Mouse (Mus musculus) heart, postnatal 0 days (tissue): ENCODE measurements at regions not wholly inside any gene's neighbourhood (a gene's known extent, or its start where the extent isn't known, plus 50 kb on each side); places are given as distances from the start of the nearest gene placed in this dataset.

Source experiments
- ATAC-seq: fragments of 200-750 bp; cut with Nextera tagmentation; 2 replicates; pipeline ENCODE4 v1.8.0; 2017; ENCODE audit warnings: low read depth, moderate number of reproducible peaks, moderate library complexity; ENCODE audit not compliant: insufficient read depth
- DNase-seq: peaks from one replicate; pipeline ENCODE4 v3.0.0-alpha.2; 2016; ENCODE audit warnings: low spot score
- H3K27ac ChIP-seq: fragments of 300-500 bp; sonication (generic); 2 replicates; pipeline ENCODE4 v1.5.1; 2014; ENCODE audit warnings: low read depth, mild to moderate bottlenecking
- H3K27me3 ChIP-seq: fragments of 300-500 bp; sonication (generic); 2 replicates; pipeline ENCODE4 v1.6.1; 2014; ENCODE audit warnings: low read length, mixed read lengths; ENCODE audit not compliant: control insufficient read depth, insufficient read depth
- H3K36me3 ChIP-seq: fragments of 300-500 bp; sonication (generic); replicated peaks from 2 replicates; pipeline ENCODE4 v1.6.1; 2014; ENCODE audit warnings: low read length, mixed read lengths; ENCODE audit not compliant: control insufficient read depth, insufficient read depth
- H3K4me1 ChIP-seq: fragments of 300-500 bp; sonication (generic); 2 replicates; pipeline ENCODE4 v1.6.1; 2014; ENCODE audit warnings: antibody characterized with exemption; ENCODE audit not compliant: control insufficient read depth, insufficient read depth
- H3K4me2 ChIP-seq: fragments of 300-500 bp; sonication (generic); 2 replicates; pipeline ENCODE4 v1.6.1; 2014; ENCODE audit warnings: low read depth, mild to moderate bottlenecking, low read length, moderate library complexity
- H3K4me3 ChIP-seq: fragments of 300-500 bp; sonication (generic); 2 replicates; pipeline ENCODE4 v1.5.1; 2014; ENCODE audit warnings: low read depth, low read length
- H3K9ac ChIP-seq: fragments of 300-500 bp; sonication (generic); replicated peaks from 2 replicates; pipeline ENCODE4 v1.6.1; 2014; ENCODE audit warnings: low read depth, low read length, mixed read lengths
- H3K9me3 ChIP-seq: fragments of 300-500 bp; sonication (generic); replicated peaks from 2 replicates; pipeline ENCODE4 v1.6.1; 2016; ENCODE audit warnings: low read length; ENCODE audit not compliant: control insufficient read depth
- CTCF ChIP-seq: IDR thresholded peaks from 2 replicates; pipeline ENCODE4 v1.5.1; 2016; ENCODE audit warnings: antibody characterized with exemption, control low read depth, low read depth
- EP300 ChIP-seq: IDR thresholded peaks from 2 replicates; pipeline ENCODE4 v1.6.1; 2016; ENCODE audit warnings: antibody characterized with exemption, low read depth
- WGBS: fragments of 180-500 bp; shearing (Covaris S2); extraction: QIAGEN DNeasy Blood & Tissue Kit; methylation state at CpG from one replicate; pipeline ENCODE4 v1.1.7; 2014; 5-methylcytosine and 5-hydroxymethylcytosine counted together

GRCm38 (mm10) chr3:10697698-10698452 lies 362.4 kb upstream of the Gm38303 start:
- H3K4me1 ChIP-seq = no peaks in the 10 kb centered on the region
- ATAC-seq = no peak
- 76% methylated on average over 7 of the region's 7 CpGs for WGBS
- TF ChIP-seq EP300 (no peak), CTCF (no peak)
- H3K27ac ChIP-seq = no peak overlapping the region
- no peaks in the 10 kb centered on the region for H3K27me3 ChIP-seq
- H3K4me2 ChIP-seq = no peak overlapping the region
- H3K9ac ChIP-seq = no peak overlapping the region
- no peak overlapping the region for H3K4me3 ChIP-seq
- DNase-seq = no peak
- H3K9me3 ChIP-seq = no peaks in the 10 kb centered on the region
- no peaks in the 10 kb centered on the region for H3K36me3 ChIP-seq

- TF ChIP-seq CTCF = no peak
- no peak for TF ChIP-seq EP300
- no peak overlapping the region for H3K4me3 ChIP-seq
- H3K27ac ChIP-seq = no peak overlapping the region
- 35% methylated on average over 4 of the region's 4 CpGs for WGBS
- no peaks in the 10 kb centered on the region for H3K9me3 ChIP-seq
- no peaks in the 10 kb centered on the region for H3K27me3 ChIP-seq
- DNase-seq (no peak), ATAC-seq (no peak)
- no peak overlapping the region for H3K4me2 ChIP-seq
- no peaks in the 10 kb centered on the region for H3K4me1 ChIP-seq
- H3K9ac ChIP-seq = no peak overlapping the region
- H3K36me3 ChIP-seq = no peaks in the 10 kb centered on the region
Measured at GRCm38 (mm10) chr3:10685501-10685951, 350.0 kb upstream of the Gm38303 start.

GRCm38 (mm10) chr3:10684885-10685500 lies 349.5 kb upstream of the Gm38303 start:
- Histone ChIP-seq H3K9ac (no peak overlapping the region), H3K27me3 (no peaks in the 10 kb centered on the region), H3K27ac (no peak overlapping the region), H3K36me3 (no peaks in the 10 kb centered on the region), H3K4me3 (no peak overlapping the region), H3K4me2 (no peak overlapping the region), H3K4me1 (no peaks in the 10 kb centered on the region), H3K9me3 (no peaks in the 10 kb centered on the region)
- ATAC-seq = no peak
- 56% methylated on average over 6 of the region's 6 CpGs for WGBS
- peak; percentile 67 for TF ChIP-seq CTCF
- TF ChIP-seq EP300 = no peak
- DNase-seq = peak; percentile 19

- no peaks in the 10 kb centered on the region for H3K9me3 ChIP-seq
- no peaks in the 10 kb centered on the region for H3K27me3 ChIP-seq
- H3K4me2 ChIP-seq = no peak overlapping the region
- H3K27ac ChIP-seq = no peak overlapping the region
- H3K36me3 ChIP-seq = no peaks in the 10 kb centered on the region
- DNase-seq = no peak
- no peak overlapping the region for H3K9ac ChIP-seq
- no peaks in the 10 kb centered on the region for H3K4me1 ChIP-seq
- H3K4me3 ChIP-seq = no peak overlapping the region
- TF ChIP-seq CTCF (no peak), EP300 (no peak)
- no peak for ATAC-seq
Measured at GRCm38 (mm10) chr3:10681938-10682337, 346.5 kb upstream of the Gm38303 start.

GRCm38 (mm10) chr3:10647975-10648511 lies 312.6 kb upstream of the Gm38303 start:
- Histone ChIP-seq H3K4me3 (no peak overlapping the region), H3K36me3 (no peaks in the 10 kb centered on the region), H3K4me1 (no peaks in the 10 kb centered on the region), H3K9ac (no peak overlapping the region), H3K9me3 (no peaks in the 10 kb centered on the region), H3K4me2 (no peak overlapping the region), H3K27ac (no peak overlapping the region), H3K27me3 (no peaks in the 10 kb centered on the region)
- no peak for ATAC-seq
- TF ChIP-seq EP300 (no peak), CTCF (no peak)
- DNase-seq = no peak
- 71% methylated on average over 3 of the region's 3 CpGs for WGBS
